Mouse (Mus musculus) left cerebral cortex, postnatal 25 days (tissue): ENCODE measurements around the gene Zfp385a. TPM values are rescaled to one million over a fixed set of nuclear protein-coding genes. Genes with fewer than 3 reads are reported as not detected.
A peak's percentile ranks its signal among the peaks of the same experiment; 100 is the strongest.

Experiments
- DNase-seq, 2 experiments: peaks; one replicate each; pipeline ENCODE4 v3.0.0; 2022; ENCODE audit warnings: low spot score in 2 of 2, mixed read lengths in 1 of 2
- intact Hi-C: fragments of 180-260 bp; cut with DNase I; formaldehyde crosslinking; loops from one replicate; pipeline ENCODE4 v1.15.1; 2025
- total RNA-seq, 2 experiments: library from RNA; stranded (reverse); gene quantifications; 2 replicates each; pipeline ENCODE4 v1.2.3; 2021

The Zfp385a gene
- total RNA-seq, 2 experiments from 2014 or later: 62.4 to 64.8 TPM

DNA sequence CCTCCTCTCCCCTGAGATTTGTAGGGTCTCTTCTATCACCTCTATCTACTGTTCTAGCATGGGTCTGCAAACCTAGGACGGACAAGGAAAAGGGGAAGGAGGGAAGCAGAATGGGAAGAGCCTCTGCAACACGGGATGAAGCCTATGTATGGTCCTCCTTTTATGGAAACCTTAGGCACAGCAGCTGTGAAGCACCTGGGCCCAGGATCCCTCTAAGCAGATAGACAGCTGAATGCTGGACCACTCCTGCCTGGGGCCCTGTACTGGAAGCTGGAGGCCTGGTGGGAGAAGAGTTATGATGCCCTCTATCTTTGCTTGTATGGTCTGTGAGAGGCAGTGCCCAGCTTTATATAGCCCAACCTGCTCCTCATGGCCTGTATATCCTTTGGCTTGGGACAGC lies 39.3 kb downstream of the Zfp385a start:
- no peak for DNase-seq
- intact Hi-C loops: no loop called here

DNA sequence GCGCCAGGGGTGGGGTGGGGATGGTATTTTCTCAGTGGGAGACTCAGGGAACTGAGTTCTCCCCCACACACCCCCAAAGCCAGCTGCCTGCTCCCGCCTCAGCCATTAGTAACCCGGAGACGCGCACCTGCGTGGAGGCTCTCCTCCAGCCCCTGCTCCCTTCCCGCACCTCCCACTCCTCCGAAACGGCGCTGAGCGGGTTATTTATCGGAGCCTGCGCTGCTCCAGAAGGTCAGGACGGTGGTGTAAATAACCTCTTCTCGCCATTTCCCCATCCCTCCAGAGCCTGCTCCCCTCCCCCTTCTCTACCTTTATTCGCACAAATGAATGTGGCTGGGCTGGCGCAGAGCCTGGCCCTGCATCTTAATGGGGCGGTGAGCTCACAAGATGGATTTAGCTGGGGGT lies 39.8 kb downstream of the Zfp385a start:
- intact Hi-C loops: no loop called here
- DNase-seq: peak; percentile 62 to 70

DNA sequence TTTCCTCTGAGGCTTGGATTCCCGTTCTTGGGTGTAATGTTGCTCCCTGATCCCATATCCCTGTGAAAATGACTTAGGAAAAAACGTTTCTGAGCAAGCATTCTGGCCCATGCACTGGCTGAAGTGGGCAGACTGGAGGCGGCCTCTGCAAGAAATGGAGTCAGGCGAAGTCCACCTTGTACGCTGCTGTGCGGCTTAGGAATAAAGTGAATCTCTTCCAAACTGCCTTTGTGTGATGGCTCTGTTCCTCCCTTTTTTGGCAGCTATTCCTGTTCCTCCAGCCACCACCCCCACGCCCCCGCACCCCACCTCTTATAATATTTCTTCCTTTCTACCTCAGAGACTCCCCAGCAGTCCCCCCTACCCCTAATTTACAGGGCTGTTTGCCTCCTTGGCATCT lies 40.2 kb downstream of the Zfp385a start:
- DNase-seq: no peak
- intact Hi-C loops: no loop called here

DNA sequence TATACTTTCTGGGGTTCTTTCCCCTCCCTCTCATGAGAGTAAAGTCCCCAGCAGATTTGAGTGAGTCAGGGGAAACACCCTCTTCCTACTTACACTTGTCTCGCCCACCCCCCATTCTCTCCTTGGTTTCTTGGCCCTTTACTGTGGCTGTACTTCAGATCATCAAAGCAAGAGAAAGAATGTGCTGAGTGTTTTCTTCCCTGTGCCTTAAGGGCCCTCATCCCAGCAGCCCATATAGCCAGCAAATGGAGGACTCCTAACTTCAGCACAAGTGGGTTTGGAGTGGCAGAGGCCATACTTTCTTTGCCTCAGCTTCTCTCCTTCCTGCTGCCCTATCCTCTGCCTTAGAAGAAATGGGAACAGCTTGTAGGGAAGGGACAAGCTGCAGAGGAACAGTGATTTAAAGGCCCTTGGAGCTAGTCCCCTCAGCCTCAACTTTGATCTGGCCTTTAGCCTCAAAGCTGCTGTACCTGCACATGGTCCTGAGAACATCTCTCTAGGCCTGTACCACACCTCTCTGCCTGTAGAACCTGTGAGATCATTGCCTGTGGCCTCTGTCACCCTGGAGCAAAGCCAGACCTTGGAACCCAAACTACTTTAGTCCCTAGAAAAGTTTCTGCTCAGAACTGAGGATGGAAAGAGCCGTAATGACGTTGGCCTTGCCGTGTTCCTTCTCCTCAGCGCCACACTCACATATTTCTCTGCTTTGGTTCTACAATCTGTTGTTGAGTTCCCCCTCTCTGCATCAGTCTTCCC lies 40.9 kb downstream of the Zfp385a start:
- intact Hi-C loops: no loop called here
- no peak for DNase-seq

DNA sequence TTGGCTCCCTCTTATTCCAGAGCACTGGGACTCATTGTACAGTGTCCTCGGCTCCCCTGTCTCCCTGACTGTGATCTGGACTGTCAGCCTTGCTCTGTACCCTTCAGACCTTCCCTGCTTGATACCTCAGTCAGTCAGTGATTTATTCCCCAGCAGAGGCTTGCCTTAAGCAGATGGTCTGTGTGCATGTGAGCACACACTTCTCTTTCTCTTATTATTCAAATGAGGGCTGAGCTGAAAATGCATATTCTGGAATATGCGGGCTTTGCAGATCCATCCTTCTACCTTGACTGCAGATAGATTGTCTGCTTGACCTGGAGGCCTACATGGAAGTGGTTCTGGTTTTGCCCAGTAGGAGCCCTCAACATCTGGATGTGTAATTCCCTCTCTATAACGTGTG lies 41.9 kb downstream of the Zfp385a start:
- intact Hi-C loops: no loop called here

DNA sequence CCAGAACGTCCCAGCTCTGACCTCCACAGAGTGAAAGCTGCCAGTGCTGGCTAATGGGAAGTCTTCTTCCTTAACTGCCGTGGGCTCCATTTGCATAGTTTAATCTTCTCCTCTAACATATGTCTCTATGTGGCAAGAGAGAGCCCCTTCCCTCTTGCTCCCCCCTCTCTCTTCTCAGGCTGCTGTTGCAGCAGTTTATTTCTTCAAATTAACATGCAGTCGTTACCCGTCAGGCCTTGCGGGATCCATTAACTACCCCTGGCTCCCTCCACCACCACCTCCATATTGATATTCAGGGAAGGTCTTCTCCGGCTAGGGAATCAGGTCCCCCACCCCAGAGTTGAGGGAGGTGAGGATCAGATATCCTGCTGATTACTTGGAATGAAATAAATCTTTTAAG lies 42.6 kb downstream of the Zfp385a start:
- intact Hi-C loops: no loop called here
- no peak for DNase-seq

More for the DNA sequence above, 41.9 kb downstream of the Zfp385a start:
- no peak for DNase-seq

DNA sequence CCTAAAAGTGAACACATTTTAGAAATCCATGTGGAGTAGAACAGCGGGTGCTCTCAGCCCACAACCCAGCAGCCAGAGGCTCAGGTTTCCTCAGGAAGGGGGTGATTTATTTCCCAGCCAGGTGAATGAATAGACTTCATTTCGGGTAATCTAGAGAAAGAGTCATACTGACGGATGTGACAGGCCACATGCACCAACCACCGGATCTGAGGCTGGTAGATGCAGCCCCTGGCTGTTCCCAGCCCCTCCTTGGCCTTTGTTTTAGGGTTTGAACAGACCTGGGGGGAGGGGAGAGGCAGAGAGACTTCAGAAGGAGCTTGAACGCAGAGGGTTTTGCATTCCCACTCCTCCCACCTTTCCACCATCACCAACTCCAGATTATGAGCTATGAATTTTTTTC lies 44.0 kb downstream of the Zfp385a start:
- DNase-seq: no peak
- intact Hi-C loops: no loop called here

DNA sequence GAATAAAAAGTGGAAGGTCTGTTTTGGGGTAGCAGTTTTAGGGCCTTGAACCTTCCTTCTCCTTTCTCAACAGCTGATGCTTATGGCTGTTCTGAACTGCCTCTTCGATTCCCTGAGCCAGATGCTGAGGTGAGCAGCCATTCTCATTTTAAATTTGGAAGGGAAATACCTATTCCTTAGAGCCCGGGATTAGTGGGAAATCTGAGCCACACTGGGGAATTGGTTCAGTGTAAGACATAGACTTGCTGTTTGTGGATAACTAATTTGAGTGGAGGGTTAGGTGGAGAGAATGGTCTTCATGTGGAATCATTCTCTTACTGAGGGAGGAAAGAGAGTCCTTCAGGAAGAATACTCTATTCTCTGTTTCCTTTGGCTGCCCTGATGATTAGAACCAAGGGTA lies 45.2 kb downstream of the Zfp385a start:
- intact Hi-C loops: no loop called here
- DNase-seq: no peak

DNA sequence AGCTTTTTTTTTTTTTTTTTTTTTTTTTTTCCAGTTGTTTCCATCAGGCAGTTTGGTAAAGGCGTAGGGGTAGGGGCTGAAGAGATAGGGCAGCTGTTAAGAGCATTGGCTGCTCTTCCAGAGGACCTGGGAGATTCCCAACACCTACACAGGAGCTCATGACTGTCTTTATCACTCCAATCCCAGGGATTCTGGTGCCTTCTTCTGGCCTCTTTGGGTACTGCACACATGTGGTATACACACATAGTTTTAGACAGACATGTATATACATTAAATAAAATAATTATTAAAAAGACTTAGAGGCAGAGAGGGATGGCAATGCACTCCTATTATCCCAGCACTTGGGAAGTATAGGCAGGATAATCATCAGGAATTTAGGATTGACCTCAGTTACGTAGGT lies 46.5 kb downstream of the Zfp385a start:
- intact Hi-C loops: no loop called here
- DNase-seq: no peak

DNA sequence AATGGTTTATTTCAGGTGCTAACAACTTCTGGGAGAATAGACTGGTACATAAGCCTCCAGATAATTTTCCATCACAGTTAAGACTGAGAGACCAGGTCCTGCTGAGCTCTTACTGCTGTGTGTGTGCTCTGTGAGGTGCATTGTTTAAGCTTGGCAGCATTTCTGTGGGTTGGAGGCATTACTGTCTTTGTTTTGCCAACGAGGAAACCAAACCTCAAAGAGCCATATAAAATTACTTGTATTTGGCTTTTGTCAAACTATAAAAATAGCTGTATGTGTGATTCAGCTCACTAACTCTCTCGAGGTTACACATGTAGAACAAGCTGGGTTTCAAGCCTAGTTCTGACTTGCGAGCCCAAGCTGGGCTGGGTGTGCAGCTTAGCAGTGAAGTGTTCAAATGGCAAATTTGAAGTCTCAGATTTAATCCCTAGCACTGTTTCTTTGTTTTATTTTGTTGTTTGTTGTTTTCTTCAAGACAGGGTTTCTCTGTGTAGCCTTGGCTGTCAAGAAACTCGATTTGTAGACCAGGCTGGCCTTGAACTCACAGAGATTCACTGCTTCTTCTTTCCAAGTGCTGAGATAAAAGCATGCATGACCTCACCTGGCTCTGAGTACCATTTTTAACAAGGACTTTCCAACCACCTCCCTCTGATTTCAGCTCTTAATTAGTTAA lies 47.1 kb downstream of the Zfp385a start:
- no peak for DNase-seq
- intact Hi-C loops: no loop called here

DNA sequence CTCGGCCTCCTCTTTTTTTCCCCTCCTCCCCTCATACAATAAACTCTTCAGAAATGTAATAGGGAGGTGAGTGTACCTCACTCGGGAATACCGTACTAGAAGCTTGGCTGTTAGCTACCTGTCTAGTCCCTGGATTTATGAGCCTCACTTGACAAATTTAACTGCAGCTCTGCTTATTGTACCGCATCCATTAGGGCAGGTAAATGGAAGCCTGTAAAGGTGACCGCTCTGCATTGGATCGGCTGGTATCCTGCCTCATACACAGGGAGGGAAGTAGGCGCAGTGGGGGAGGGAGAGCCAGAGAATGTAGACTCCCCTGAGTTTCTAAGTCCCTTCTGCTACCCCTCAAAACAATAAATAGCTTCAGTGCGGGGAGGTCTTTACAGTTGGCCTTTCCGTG lies 49.0 kb downstream of the Zfp385a start:
- no peak for DNase-seq

DNA sequence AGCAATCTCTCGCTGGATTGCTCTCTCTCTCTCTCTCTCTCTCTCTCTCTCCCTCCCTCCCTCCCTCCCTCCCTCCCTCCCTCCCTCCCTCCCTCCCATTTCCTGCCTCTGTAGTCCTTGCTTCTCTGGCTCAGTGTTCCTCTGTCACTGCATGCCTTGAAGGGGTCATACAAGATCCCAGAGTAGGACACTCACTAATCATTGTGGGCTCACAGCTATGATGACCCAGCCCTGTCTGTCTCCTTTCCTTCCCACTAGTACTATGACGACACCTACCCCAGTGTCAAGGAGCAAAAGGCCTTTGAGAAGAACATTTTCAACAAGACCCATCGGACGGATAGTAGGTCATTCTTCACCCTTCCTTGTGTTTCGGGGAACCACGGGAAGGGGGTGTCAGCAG lies 49.5 kb downstream of the Zfp385a start:
- intact Hi-C loops: no loop called here
- DNase-seq: no peak

More for the DNA sequence above, 49.0 kb downstream of the Zfp385a start:
- intact Hi-C loops: no loop called here

DNA sequence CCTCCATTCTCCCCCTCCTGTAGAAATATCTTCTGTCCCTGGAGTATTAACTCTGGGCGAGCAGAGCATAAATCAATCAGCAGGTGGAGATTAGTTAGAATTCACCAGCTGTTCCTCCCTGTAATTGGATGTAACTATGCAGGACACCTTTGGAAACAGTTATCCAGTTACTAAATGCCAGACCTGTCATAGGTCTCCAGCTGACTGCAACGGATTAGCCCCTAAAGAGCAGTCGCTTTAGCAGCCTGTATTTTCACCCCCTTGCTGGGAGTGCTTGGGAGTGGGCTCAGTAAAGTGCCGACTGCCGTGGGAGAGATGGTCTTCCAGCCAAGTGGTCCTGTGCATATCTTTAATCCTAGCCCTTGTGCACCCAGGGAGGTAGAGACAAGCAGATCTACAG lies 50.3 kb downstream of the Zfp385a start:
- DNase-seq: no peak

DNA sequence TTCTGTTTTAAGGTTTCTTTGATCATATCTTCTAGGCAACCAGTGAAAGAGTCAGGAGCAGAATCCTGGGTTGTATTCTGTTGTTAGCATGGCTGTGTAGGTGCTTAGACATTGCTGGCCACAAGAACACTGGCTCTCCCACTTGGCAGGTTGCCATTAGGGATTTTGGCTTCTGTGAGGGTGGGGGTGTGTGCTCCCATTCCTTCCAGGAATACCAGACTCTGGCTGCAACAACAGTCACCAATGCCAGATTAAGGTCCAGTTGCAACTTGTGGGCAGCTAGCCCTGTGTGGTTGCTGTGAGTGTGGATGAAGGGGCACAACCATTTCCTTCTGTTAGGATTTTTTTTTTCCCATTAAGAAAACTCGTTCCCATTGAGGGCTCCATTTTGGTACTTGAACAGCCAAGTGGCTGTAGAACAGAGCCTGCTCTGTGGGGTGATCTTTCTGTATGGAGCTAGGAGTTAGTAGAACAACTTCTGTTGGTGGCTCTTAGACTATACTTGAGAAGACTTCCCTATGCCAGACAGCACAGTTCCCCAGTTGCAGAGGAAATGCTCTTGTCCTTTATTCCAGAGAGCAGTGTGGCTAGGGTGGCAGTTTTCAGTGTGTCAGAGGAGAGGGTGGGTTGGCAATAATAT lies 54.0 kb downstream of the Zfp385a start:
- peak in 1 of 2 experiments; percentile 51 for DNase-seq
- intact Hi-C loops: loop anchor here (2.0 kb wide), 1 partner anchor 21 kb away; no protein-coding TSS in a partner anchor

More for the DNA sequence above, 50.3 kb downstream of the Zfp385a start:
- intact Hi-C loops: no loop called here

DNA sequence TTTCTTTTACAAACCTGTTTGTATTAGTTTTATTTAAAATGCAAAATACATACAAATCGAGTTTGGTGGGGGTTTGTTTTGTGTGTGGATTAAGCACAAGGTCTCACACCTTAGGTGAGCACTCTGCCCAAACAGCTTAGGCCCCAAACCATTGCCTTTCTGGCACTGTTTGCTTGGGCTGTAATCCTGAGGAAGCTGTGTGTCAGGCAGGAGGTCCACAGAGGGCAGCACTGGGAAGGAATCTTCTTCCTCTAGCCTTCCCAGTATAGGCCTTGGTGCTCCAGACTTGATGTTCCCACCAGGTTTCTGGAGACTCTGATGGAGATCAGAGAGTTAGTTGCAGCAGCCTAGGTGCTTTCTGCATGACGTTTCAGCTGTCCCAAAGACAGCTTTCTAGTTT lies 55.2 kb downstream of the Zfp385a start:
- intact Hi-C loops: loop anchor here (2.0 kb wide), 1 partner anchor 22 kb away; no protein-coding TSS in a partner anchor

DNA sequence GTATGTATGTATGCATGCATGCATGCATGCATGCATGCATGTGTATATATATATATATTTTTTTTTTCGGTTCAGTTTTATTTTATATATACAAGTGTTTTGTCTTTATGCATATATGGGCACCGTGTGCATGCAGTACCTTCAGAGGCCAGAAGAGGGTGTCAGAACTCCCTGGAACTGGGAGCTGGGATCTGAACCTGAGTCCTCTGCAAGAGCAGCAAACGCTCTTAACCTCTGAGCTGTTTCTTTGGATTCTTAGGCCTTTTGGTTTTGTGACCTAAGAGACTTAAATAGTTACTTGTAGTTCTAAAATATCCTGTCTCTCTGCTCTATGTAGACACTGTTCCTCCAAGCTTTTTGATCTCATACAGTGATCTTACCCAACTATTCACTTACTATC lies 55.8 kb downstream of the Zfp385a start:
- no peak for DNase-seq
- intact Hi-C loops: loop anchor here (2.0 kb wide), 1 partner anchor 23 kb away; no protein-coding TSS in a partner anchor

More for the DNA sequence above, 55.2 kb downstream of the Zfp385a start:
- no peak for DNase-seq

DNA sequence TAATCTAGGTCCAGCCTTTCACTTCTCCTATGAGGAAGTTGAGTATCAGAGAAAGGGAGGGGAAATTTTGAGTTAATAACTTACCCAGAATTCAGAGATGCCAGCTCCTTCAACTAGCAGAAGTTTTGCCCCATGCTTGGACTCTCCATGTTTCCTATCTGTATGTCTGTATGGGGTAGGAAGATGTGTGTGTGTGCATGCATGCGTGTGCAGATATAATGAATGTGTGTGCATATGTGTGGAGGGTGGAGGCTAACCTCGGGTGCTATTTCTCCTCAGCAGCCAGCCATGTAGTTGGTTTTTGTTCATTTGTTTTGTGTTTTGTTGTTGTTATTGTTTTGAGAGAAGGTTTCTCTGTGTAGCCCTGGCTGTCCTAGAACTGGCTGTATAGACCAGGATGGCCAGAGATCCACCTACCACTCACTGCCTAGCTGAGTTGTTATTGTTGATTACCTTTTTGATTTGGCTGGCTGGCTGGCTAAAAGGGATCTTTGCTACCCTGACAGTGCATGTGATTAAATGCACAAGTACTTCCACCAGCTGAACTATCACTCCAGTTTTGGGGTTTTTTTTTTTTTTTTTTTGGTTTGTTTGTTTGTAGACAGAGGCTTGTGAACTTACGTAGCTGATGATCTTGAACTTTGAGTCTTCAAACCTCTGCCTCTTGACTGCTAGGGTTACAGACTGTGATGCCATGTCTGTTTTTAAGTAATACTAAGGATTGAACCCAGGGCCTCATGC lies 58.3 kb downstream of the Zfp385a start:
- intact Hi-C loops: no loop called here

DNA sequence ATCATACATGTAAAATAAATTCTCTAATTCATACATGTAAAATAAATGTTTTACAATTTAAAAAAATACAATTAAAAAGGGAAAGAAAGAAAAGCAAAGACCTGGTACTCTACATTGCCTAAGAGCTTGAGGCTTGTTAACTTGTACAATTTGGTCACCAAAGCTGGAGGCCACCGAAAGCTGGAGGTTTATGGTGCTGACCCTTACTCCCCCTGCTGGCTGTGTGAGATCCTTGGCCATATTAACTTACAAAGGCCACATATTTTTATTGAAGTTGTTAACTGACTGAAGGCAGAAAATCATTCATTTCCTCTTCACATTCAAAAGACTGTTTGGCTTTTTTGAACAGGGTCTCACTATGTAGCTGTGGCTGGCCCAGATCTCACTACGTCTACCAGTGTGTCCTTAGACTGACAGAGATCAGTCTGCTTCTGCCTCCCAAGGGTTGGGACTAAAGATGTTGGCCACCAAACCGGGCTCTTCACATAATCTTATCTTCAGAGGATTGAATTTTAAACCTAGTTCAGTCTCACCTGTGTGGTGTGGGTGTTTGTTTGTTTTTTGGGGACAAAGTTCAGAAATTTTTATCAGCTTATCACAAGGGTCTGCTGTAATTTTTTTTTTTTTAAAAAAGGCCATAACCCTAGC lies 59.0 kb downstream of the Zfp385a start:
- DNase-seq: no peak
- intact Hi-C loops: no loop called here

More for the DNA sequence above, 58.3 kb downstream of the Zfp385a start:
- DNase-seq: no peak

DNA sequence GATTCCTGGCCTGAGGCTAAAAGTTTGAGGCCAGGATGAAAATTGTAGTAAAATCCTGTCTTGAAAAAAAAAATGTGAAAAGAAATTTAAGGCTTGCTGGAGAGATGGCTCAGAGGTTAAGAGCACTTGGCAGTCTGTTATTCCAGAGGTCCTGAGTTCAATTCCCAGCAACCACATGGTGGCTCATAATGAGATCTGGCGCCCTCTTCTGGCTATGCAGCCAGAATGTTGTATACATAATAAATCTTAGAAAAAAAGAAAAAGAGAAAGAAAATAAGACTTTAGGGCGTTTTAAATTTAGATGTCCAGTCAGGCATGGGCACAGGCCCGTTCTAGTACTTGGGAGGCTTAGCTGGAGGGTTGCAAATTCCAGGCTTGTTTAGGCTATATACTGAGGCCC lies 60.1 kb downstream of the Zfp385a start:
- DNase-seq: no peak
- intact Hi-C loops: no loop called here
